Mouse (Mus musculus): ENCODE data around the gene 1700023F06Rik. TPM values are rescaled to one million over a fixed set of nuclear protein-coding genes. Genes with fewer than 3 reads are reported as not detected.

Gene 1700023F06Rik
- total RNA-seq (2015): not detected in 2 replicates
- not detected in 2 replicates for total RNA-seq (2017)

- no peak for ATAC-seq (ENCODE audit: poor library complexity, severe bottlenecking)
These were observed at the start of gene 1700023F06Rik for GRCm38 (mm10) chr11:103208458-103208857. Gene 1700023F06Rik, minus strand, starts transcription at chr11:103208558.

- peak; percentile 70 for ATAC-seq (ENCODE audit: poor library complexity, severe bottlenecking)
These were observed 49.7 kb upstream of the 1700023F06Rik start for GRCm38 (mm10) chr11:103257938-103258481.

GRCm38 (mm10) chr11:103253605-103254004, 45.2 kb upstream of the 1700023F06Rik start:
- peak; percentile 48 for ATAC-seq (ENCODE audit: poor library complexity, severe bottlenecking)

- ATAC-seq (ENCODE audit: poor library complexity, severe bottlenecking): no peak
These were observed 44.0 kb upstream of the 1700023F06Rik start for GRCm38 (mm10) chr11:103252380-103252779.

GRCm38 (mm10) chr11:103250324-103250723, 42.0 kb upstream of the 1700023F06Rik start:
- ATAC-seq (ENCODE audit: poor library complexity, severe bottlenecking): no peak

- ATAC-seq (ENCODE audit: poor library complexity, severe bottlenecking): peak; percentile 88
These were observed 41.2 kb upstream of the 1700023F06Rik start for GRCm38 (mm10) chr11:103249509-103249908.

GRCm38 (mm10) chr11:103248837-103249236, 40.5 kb upstream of the 1700023F06Rik start:
- ATAC-seq (ENCODE audit: poor library complexity, severe bottlenecking): no peak

- ATAC-seq (ENCODE audit: poor library complexity, severe bottlenecking): no peak
These were observed 39.3 kb upstream of the 1700023F06Rik start for GRCm38 (mm10) chr11:103247504-103248177.

- ATAC-seq (ENCODE audit: poor library complexity, severe bottlenecking): no peak
These were observed 38.5 kb upstream of the 1700023F06Rik start for GRCm38 (mm10) chr11:103246731-103247290.

- ATAC-seq (ENCODE audit: poor library complexity, severe bottlenecking): peak; percentile 22; the same call in 1 of the 2 replicates
These were observed 37.8 kb upstream of the 1700023F06Rik start for GRCm38 (mm10) chr11:103246081-103246730.

GRCm38 (mm10) chr11:103244856-103245255, 36.5 kb upstream of the 1700023F06Rik start:
- no peak for ATAC-seq (ENCODE audit: poor library complexity, severe bottlenecking)

- no peak for ATAC-seq (ENCODE audit: poor library complexity, severe bottlenecking)
These were observed 32.4 kb upstream of the 1700023F06Rik start for GRCm38 (mm10) chr11:103240740-103241139.

- ATAC-seq (ENCODE audit: poor library complexity, severe bottlenecking): no peak
These were observed 29.4 kb upstream of the 1700023F06Rik start for GRCm38 (mm10) chr11:103237757-103238156.

- ATAC-seq (ENCODE audit: poor library complexity, severe bottlenecking): no peak
These were observed 28.5 kb upstream of the 1700023F06Rik start for GRCm38 (mm10) chr11:103236903-103237302.

GRCm38 (mm10) chr11:103236431-103236830, 28.1 kb upstream of the 1700023F06Rik start:
- ATAC-seq (ENCODE audit: poor library complexity, severe bottlenecking): no peak

- ATAC-seq (ENCODE audit: poor library complexity, severe bottlenecking): no peak
These were observed 27.3 kb upstream of the 1700023F06Rik start for GRCm38 (mm10) chr11:103235702-103236101.

GRCm38 (mm10) chr11:103234447-103234846, 26.1 kb upstream of the 1700023F06Rik start:
- ATAC-seq (ENCODE audit: poor library complexity, severe bottlenecking): no peak

- ATAC-seq (ENCODE audit: poor library complexity, severe bottlenecking): peak; percentile 98
These were observed 24.6 kb upstream of the 1700023F06Rik start for GRCm38 (mm10) chr11:103232966-103233365.

- no peak for ATAC-seq (ENCODE audit: poor library complexity, severe bottlenecking)
These were observed 23.0 kb upstream of the 1700023F06Rik start for GRCm38 (mm10) chr11:103231367-103231766.

- ATAC-seq (ENCODE audit: poor library complexity, severe bottlenecking): no peak
These were observed 22.3 kb upstream of the 1700023F06Rik start for GRCm38 (mm10) chr11:103230626-103231025.

- no peak for ATAC-seq (ENCODE audit: poor library complexity, severe bottlenecking)
These were observed 21.2 kb upstream of the 1700023F06Rik start for GRCm38 (mm10) chr11:103229608-103230007.
